Mouse (Mus musculus) hindbrain, embryonic 13.5 days (tissue): Measurements from ENCODE around the gene D3Ertd254e. TPM values are rescaled to one million over a fixed set of nuclear protein-coding genes. Genes with fewer than 3 reads are reported as not detected.
"Not testable (repeated sequence)": the region's sequence is repeated elsewhere in the genome, so short reads cannot be mapped to it uniquely, and the experiment has no call there.

ENCODE experiments used
- ATAC-seq: fragments of 200-750 bp; cut with Nextera tagmentation; 2 replicates; pipeline ENCODE4 v1.8.0; 2017; ENCODE audit warnings: moderate TSS enrichment; ENCODE audit not compliant: low FRiP score
- H3K27ac ChIP-seq: fragments of 300-500 bp; sonication (generic); 2 replicates; pipeline ENCODE4 v1.5.1; 2015; ENCODE audit warnings: inconsistent platforms, mild to moderate bottlenecking, moderate library complexity
- H3K27me3 ChIP-seq: fragments of 300-500 bp; sonication (generic); 2 replicates; pipeline ENCODE4 v1.6.1; 2015; ENCODE audit warnings: mild to moderate bottlenecking, inconsistent platforms
- H3K36me3 ChIP-seq: fragments of 300-500 bp; sonication (generic); 2 replicates; pipeline ENCODE4 v1.6.1; 2015; ENCODE audit warnings: mild to moderate bottlenecking, inconsistent platforms
- H3K4me1 ChIP-seq: fragments of 300-500 bp; sonication (generic); replicated peaks from 2 replicates; pipeline ENCODE4 v1.6.1; 2015; ENCODE audit warnings: inconsistent platforms
- H3K4me2 ChIP-seq: fragments of 300-500 bp; sonication (generic); 2 replicates; pipeline ENCODE4 v1.6.1; 2015; ENCODE audit warnings: inconsistent platforms, mild to moderate bottlenecking, moderate library complexity
- H3K4me3 ChIP-seq: fragments of 300-500 bp; sonication (generic); 2 replicates; pipeline ENCODE4 v1.5.1; 2015; ENCODE audit warnings: mild to moderate bottlenecking, inconsistent platforms
- H3K9ac ChIP-seq: fragments of 300-500 bp; sonication (generic); 2 replicates; pipeline ENCODE4 v1.6.1; 2015; ENCODE audit warnings: mild to moderate bottlenecking, inconsistent platforms
- H3K9me3 ChIP-seq: fragments of 300-500 bp; sonication (generic); 2 replicates; pipeline ENCODE4 v1.6.1; 2016; ENCODE audit warnings: inconsistent platforms
- WGBS: fragments of 180-500 bp; shearing (Covaris S2); methylation state at CpG from one replicate; pipeline ENCODE4 v1.1.7; 2015; 5-methylcytosine and 5-hydroxymethylcytosine counted together
- polyA plus RNA-seq: library from polyadenylated mRNA; unstranded; fragments of >200 nt; fragmentation: Nextera tagmentation; extraction: Ambion mirVana; gene quantifications from 2 replicates; pipeline ENCODE4 v1.2.1, GENCODE M21; 2015

D3Ertd254e gene
- polyA plus RNA-seq: 13.0 and 13.2 TPM in 2 replicates

DNA sequence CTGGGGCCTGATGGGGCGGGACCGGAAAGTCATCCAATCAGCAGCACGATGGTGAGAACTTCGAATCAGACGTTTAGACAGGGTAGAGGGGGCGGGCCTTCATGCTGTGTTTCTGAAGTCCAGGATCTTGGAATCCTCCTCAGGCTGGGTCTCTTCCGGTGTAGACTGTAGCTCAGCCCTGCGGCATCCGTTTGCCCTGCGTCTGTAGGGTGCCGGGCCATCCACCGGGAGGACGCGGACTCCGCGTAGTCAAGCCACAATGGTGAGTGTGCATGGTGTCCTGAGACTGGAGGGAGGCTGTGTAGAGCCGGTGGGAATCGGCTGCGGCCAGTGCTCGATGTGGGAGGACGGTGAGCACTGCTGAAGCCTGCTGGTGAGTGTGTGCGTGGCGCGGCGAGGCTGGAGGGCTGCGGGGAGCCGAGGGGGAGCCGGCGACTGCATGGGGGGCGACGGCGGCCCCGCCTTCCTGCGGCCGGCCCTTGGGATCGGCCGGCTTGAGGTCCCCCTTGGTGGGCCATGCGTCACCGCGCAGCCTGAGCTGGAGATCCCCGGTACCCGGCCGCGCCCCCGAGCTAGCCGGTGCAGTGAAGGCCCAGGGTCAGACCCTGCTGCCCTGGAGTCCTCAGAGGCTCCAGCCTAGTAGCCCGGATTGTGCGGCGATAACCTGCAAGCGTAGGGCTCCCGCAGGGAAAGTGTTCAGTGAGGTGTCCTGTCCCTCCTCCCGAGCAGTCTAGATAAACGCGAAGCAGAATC lies at the start of gene D3Ertd254e:
Gene D3Ertd254e, plus strand, starts transcription at position 84 of the 753 bp plus-strand sequence.
- WGBS: under 1% methylated on average over 50 of the region's 54 CpGs
- H3K27ac ChIP-seq: peak within 1 kb of the TSS; percentile 96
- peak within 1 kb of the TSS; percentile 99 for H3K9ac ChIP-seq
- H3K4me2 ChIP-seq: peak within 1 kb of the TSS; percentile 64
- peak within 1 kb of the TSS; percentile 97 for H3K4me3 ChIP-seq
- H3K36me3 ChIP-seq: no peaks in the 10 kb centered on the region
- no peaks in the 10 kb centered on the region for H3K9me3 ChIP-seq
- peaks cover 31% of the 10 kb centered on the region for H3K4me1 ChIP-seq
- ATAC-seq: peak; percentile 100
- H3K27me3 ChIP-seq: no peaks in the 10 kb centered on the region

DNA sequence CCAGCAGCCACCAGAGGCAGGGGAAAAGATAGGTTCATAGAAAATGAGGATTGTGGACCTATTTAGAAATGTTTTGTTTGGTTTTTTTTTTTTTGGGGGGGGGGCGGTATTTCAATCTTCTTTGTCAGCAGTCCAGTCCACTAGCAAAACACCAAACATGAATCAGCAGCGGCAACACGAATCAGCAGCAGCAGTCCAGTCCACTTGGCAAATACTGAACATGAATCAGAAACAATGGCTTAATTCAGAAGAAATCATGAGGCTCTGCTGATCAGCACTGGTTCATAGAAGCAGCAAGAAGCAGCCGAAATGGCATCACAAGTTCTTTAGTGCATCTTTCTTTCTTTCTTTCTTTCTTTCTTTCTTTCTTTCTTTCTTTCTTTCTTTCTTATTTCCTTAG lies 34.7 kb upstream of the D3Ertd254e start:
- Histone ChIP-seq H3K4me3 (no peak overlapping the region), H3K4me1 (no peaks in the 10 kb centered on the region), H3K27ac (no peak overlapping the region), H3K9me3 (no peaks in the 10 kb centered on the region), H3K4me2 (no peak overlapping the region), H3K27me3 (no peaks in the 10 kb centered on the region), H3K9ac (no peak overlapping the region), H3K36me3 (no peaks in the 10 kb centered on the region)
- ATAC-seq: no peak
- WGBS: 81% methylated on average over 4 of the region's 4 CpGs

DNA sequence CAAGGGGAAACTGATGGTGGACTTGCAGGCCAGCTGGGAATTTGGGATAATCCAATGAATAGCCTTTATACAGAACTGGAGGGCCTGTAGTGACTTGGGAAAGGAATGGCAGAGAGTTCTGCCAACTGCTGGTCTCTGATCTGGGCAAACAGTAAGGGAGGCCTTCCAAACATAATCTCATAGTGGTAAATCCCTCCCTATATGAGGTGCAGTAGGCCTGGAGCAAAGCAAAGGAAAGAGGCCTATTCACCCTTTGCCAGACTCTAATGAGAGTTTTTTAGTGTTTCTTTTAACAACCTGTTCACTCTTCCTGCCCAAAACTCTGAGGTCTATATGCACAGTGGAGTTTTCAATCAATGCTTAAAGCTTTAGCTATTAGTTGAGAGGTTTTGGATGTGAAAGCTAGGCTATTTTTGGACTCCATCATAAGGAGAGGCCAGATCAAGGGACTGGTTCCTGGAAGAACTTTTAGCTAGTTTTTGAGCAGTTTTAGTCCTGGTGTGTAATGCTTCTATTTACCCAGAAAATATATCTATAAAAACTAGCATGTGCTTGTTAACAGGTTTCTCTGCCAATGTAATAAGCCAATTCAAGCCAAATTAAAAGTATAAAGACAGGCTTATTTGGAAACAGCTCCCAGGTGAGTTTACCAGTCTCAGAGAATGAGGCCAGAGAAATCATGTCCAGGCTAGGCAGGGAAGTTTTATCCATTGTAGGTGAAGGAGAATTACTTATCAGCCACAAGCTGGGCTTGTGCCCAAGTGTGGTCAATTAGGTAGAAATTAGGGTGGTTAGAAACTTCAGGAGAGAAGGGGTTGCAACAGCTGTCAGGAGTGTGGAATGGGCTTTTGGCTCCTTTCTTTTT lies 30.9 kb upstream of the D3Ertd254e start:
- Histone ChIP-seq H3K4me3 (no peak overlapping the region), H3K9ac (no peak overlapping the region), H3K27ac (no peak overlapping the region), H3K27me3 (no peaks in the 10 kb centered on the region), H3K36me3 (no peaks in the 10 kb centered on the region), H3K9me3 (peaks cover 7% of the 10 kb centered on the region; the same call in 1 of the 2 replicates), H3K4me2 (no peak overlapping the region), H3K4me1 (no peaks in the 10 kb centered on the region)
- no peak for ATAC-seq

DNA sequence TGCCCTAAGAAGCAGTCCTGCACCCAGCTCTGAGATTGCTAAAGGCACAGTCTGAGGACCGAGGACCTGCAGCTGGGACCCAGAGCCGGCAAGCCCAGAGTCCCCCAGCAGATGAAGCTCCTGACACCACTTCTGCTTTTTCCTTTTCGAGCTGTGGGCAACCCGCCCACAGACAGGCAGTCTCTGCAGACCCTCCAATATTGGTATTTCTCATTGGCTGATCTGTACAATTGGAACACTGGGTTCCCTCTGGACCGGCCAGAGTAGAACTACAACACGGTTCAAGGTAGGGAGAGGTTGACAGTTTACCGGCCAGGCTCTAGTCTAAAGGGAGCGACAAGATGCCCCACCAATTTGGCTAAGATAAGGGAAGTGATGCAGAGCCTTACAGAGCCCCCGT lies 24.6 kb upstream of the D3Ertd254e start:
- not testable (repeated sequence) for H3K9ac ChIP-seq, H3K27ac ChIP-seq, ATAC-seq, H3K4me3 ChIP-seq, H3K36me3 ChIP-seq, H3K27me3 ChIP-seq, H3K4me2 ChIP-seq, H3K9me3 ChIP-seq, H3K4me1 ChIP-seq
- WGBS: 93% methylated on average over 9 of the region's 9 CpGs

DNA sequence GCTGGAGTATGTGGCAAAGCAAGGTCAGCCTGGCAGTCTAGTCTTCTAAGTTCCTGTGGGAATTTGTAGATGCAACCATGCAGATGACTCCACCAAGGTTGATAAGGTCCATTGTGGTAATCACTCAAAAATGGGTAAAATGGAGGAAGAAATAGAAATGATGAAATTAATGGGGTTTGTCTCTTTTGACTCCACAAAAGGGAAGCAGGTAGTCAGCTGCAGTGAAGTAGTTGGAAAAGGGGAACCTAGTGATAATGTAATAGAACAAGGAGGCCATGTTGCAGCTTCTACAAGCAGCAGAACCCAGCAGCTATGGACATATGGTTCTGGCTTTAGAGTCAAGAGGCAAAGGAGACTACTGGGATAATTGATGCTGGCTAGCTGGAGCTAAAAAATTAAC lies 14.7 kb upstream of the D3Ertd254e start:
- no peak for ATAC-seq
- Histone ChIP-seq H3K4me3 (no peak overlapping the region), H3K4me2 (no peak overlapping the region), H3K36me3 (no peaks in the 10 kb centered on the region), H3K9me3 (no peaks in the 10 kb centered on the region), H3K4me1 (no peaks in the 10 kb centered on the region), H3K27me3 (no peaks in the 10 kb centered on the region), H3K9ac (no peak overlapping the region), H3K27ac (no peak overlapping the region)

DNA sequence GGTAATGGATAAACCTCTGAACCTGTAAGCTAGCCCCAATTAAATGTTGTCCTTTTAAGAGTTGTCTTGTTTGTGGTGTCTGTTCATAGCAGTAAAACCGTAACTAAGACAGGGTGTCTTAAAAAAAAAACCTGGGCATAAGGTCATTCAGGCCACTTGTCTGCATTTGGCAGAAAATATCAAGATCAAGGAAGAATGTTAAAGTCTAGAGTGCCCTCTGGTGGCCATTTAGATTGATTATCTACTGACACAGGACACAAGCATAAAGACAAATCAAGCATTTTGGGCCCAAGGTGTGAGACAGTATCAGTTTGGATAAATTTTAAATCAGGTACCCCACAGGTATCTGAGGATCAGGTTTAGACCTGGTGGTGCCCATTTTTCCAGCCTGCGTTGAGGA lies 13.3 kb upstream of the D3Ertd254e start:
- Histone ChIP-seq H3K4me1 (no peaks in the 10 kb centered on the region), H3K36me3 (no peaks in the 10 kb centered on the region), H3K9ac (no peak overlapping the region), H3K9me3 (no peaks in the 10 kb centered on the region), H3K27ac (no peak overlapping the region), H3K4me2 (no peak overlapping the region), H3K4me3 (no peak overlapping the region), H3K27me3 (no peaks in the 10 kb centered on the region)
- ATAC-seq: no peak
- WGBS: 58% methylated on average over 2 of the region's 2 CpGs

DNA sequence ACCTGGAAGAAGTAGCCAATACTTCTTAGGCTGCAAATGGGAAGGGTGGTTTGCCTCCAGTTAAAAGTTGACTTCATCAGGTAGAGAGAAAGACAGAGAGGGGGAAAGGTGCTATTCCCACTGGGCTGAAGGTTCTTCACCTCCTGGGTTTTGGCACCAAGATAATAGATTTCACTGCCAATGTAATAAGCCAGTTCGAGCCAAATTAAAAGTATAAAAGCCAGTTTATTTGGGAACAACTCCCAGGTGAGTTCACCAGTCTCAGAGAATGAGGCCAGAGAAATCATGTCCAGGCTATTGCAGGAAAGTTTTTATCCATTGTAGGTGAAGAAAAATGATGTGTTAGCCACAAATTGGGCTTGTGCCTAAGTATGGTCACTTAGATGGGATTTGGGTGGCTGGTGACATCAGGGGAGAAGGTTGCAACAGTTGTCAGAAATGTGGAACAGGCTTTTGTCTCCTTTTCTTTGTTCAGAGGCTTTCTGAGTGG lies 12.6 kb upstream of the D3Ertd254e start:
- Histone ChIP-seq H3K4me3 (no peak overlapping the region), H3K9me3 (no peaks in the 10 kb centered on the region), H3K4me1 (no peaks in the 10 kb centered on the region), H3K4me2 (no peak overlapping the region), H3K27ac (no peak overlapping the region), H3K27me3 (no peaks in the 10 kb centered on the region), H3K36me3 (no peaks in the 10 kb centered on the region), H3K9ac (no peak overlapping the region)
- WGBS: 81% methylated on average over 1 of the region's 1 CpGs
- no peak for ATAC-seq

DNA sequence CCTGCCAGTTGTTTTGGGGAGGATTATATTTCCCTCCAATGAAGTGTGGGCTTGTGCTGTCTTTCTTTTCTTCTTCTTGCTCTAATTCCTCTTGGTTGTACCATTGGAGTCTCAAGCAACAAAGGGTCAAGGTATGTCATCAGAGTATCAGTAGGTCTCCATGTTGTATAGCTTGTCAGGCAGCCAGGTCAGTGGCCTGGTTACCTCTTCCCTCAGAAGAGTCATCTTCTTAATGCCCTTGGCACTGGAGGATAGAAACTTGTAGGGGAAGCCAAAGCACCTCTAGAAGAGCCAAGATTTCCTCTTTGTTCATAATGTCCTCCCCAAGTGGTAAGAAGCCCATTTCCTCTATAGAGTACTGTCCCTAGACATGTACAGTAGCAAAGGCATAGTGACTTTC lies 11.8 kb upstream of the D3Ertd254e start:
- H3K4me3 ChIP-seq: no peak overlapping the region
- H3K27me3 ChIP-seq: no peaks in the 10 kb centered on the region
- no peaks in the 10 kb centered on the region for H3K9me3 ChIP-seq
- ATAC-seq: no peak
- H3K36me3 ChIP-seq: no peaks in the 10 kb centered on the region
- H3K9ac ChIP-seq: no peak overlapping the region
- H3K27ac ChIP-seq: no peak overlapping the region
- no peak overlapping the region for H3K4me2 ChIP-seq
- no peaks in the 10 kb centered on the region for H3K4me1 ChIP-seq

DNA sequence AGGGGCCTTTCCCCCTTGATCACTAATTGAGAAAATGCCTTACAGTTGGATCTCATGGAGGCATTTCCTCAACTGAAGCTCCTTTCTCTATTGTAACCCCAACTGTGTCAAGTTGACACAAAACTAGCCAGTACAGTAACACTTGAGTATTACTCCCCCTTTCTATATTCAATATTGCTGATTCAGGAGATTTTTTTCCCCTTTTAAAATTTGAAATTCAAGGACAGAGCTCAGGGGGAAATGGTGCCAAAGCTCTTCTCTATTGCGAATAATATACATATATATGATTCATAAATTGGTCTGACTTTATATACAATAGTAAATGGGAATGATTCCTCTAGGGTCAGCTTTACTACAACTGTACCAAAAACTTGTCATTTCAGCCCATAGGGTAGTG lies 282 bp upstream of the D3Ertd254e start:
- no peaks in the 10 kb centered on the region for H3K36me3 ChIP-seq
- peak overlapping the region; percentile 97 for H3K4me3 ChIP-seq
- H3K4me2 ChIP-seq: peak overlapping the region; percentile 64; the same call in 1 of the 2 replicates
- H3K9me3 ChIP-seq: no peaks in the 10 kb centered on the region
- 7% methylated on average over 1 of the region's 1 CpGs for WGBS
- H3K27me3 ChIP-seq: no peaks in the 10 kb centered on the region
- ATAC-seq: 0 out of 2 replicates have a peak, but pooled peaks have one; percentile 2
- no peak overlapping the region for H3K27ac ChIP-seq
- no peak overlapping the region for H3K9ac ChIP-seq
- peaks cover 30% of the 10 kb centered on the region for H3K4me1 ChIP-seq

DNA sequence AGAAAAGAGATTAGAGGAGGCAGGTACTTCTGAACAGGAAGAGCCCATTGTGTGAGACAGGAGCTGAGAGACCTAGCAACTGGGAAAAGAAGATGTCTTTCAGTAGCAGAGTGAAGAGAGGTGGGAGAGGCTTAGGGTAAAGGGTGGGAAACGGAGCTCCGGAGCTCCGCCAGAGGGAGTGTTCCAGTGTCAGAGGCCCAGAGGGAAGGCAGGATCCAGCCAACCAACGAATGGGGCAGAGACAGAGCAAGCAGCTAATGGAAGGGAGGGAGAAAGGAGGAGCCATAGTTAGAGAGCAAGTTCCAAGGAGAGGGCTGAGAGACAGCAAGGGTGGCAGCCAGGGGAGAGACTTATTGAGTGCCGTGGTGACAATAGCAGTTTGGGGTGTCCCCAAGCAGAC lies 4.5 kb downstream of the D3Ertd254e start:
- Histone ChIP-seq H3K4me2 (no peak overlapping the region), H3K4me3 (no peak overlapping the region), H3K9ac (no peak overlapping the region), H3K4me1 (peaks cover 31% of the 10 kb centered on the region), H3K36me3 (peaks cover 10% of the 10 kb centered on the region), H3K27me3 (no peaks in the 10 kb centered on the region), H3K27ac (no peak overlapping the region), H3K9me3 (no peaks in the 10 kb centered on the region)
- 31% methylated on average over 5 of the region's 5 CpGs for WGBS
- ATAC-seq: no peak

DNA sequence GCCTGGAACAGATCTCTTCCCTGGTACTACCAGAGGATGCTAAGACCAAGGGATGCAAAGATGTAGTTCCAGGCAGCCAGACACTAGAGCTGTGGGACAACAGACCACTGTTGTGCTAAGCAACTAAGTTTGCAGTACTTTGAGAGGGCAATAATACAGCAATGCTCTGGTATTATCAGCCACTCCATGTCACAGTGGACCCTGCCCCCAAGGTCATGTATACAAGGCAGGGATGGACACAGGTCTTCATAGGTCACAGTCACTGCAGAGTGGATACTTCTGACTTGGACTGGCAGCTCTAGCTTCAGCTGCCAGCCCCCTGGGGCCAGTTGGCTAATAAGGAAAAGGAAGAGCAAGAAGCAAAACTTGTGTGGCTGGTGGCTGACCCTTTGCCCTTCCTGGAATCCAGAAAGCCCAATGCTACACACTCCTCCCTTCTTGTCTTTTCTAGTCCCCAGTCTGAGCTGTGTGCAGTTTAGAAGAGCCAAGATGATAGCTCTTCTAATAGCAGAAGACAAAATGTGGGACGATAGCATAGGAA lies 19.9 kb downstream of the D3Ertd254e start:
- no peaks in the 10 kb centered on the region for H3K9me3 ChIP-seq
- WGBS: 96% methylated on average over 1 of the region's 1 CpGs
- H3K9ac ChIP-seq: no peak overlapping the region
- peaks cover 36% of the 10 kb centered on the region for H3K36me3 ChIP-seq
- ATAC-seq: no peak
- no peak overlapping the region for H3K4me2 ChIP-seq
- H3K4me1 ChIP-seq: no peaks in the 10 kb centered on the region
- H3K27ac ChIP-seq: no peak overlapping the region
- no peak overlapping the region for H3K4me3 ChIP-seq
- no peaks in the 10 kb centered on the region for H3K27me3 ChIP-seq

DNA sequence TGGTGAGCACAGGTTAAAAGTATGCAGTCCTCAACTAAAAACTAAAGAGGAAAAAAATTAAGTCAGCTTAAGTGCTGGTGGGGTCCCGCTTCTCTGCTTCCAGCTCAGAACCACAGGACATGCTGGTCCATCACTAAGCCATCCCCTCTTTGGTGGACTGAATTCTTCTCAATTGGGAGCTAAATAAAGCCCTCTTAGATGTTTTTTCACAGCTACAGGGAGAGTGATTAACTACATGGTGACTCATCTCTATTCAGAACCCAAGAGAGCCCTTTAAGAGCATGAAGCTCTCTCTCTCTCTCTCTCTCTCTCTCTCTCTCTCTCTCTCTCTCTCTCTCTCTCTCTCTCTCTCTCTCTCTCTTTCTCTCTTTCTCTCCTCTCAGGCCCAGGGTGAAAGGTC lies 20.5 kb downstream of the D3Ertd254e start:
- no peak overlapping the region for H3K4me2 ChIP-seq
- no peaks in the 10 kb centered on the region for H3K4me1 ChIP-seq
- H3K36me3 ChIP-seq: peaks cover 30% of the 10 kb centered on the region
- H3K9me3 ChIP-seq: no peaks in the 10 kb centered on the region
- no peak for ATAC-seq
- 92% methylated on average over 1 of the region's 1 CpGs for WGBS
- H3K27ac ChIP-seq: no peak overlapping the region
- H3K27me3 ChIP-seq: no peaks in the 10 kb centered on the region
- H3K9ac ChIP-seq: no peak overlapping the region
- no peak overlapping the region for H3K4me3 ChIP-seq
